ENCODE assay signal across 10 mouse cellular contexts in the genomic region with DNA sequence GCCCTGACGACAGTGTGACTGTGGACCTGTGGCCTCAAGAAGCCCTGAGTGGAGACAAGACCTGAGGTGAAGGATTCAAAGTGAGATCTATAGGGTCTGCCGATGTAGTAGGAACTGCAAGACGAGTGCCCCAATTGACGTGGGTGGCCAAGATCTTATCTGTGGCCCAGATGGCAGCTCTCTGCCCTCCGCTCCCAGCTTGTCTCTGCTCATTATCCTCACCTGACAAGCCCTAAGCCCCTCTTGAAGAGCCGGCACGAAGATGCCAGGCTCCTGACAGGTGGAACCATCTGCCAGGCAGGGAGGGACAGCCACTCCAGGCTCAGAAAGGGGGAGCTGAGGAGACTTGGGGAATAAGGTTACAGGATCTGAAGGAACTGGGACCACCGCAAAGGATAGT. TPM values are rescaled to one million over a fixed set of nuclear protein-coding genes. Genes with fewer than 3 reads are reported as not detected.
DNase-seq lines count a peak whose midpoint lies in the region; ATAC-seq and TF ChIP-seq lines count a peak whose summit lies in the region.
"Had no signal": no experiment of that assay in that cellular context is flagged by ENCODE, and none has a peak within 500 bp of the region (broad histone marks: within the 10 kb centered on the region; RNA-seq: fewer than 3 reads in every experiment).

No protein-coding gene starts in this region.

- ATAC-seq in heart, embryonic 15.5 days (replicated peaks; ENCODE audit: insufficient number of reproducible peaks, insufficient read depth, low FRiP score, low read depth) = no peak
- ATAC-seq in forebrain, postnatal 0 days = no peak
- no peak for ATAC-seq in midbrain, embryonic 14.5 days (ENCODE audit: low FRiP score, low TSS enrichment)

- peak overlapping the region; percentile 57 for H3K4me3 ChIP-seq in heart, embryonic 15.5 days
- no peak overlapping the region for H3K4me3 ChIP-seq in forebrain, postnatal 0 days (ENCODE audit: low read depth, low read length)
- H3K4me3 ChIP-seq in midbrain, embryonic 14.5 days (replicated peaks; ENCODE audit: low read depth, low read length) = no peak overlapping the region

- TF ChIP-seq CTCF in forebrain, postnatal 0 days (IDR thresholded peaks at IDR 0.05; ENCODE audit: low read depth) = no peak

- H3K9me3 ChIP-seq in heart, embryonic 15.5 days (replicated peaks) = no peaks in the 10 kb centered on the region
- no peaks in the 10 kb centered on the region for H3K9me3 ChIP-seq in forebrain, postnatal 0 days (ENCODE audit: low read length)
- H3K9me3 ChIP-seq in midbrain, embryonic 14.5 days (ENCODE audit: control insufficient read depth, low read length) = no peaks in the 10 kb centered on the region

- H3K4me2 ChIP-seq in heart, embryonic 15.5 days = peak overlapping the region; percentile 95
- H3K4me2 ChIP-seq in forebrain, postnatal 0 days (ENCODE audit: low read depth) = no peak overlapping the region
- peak overlapping the region; percentile 57; the same call in 1 of the 2 replicates for H3K4me2 ChIP-seq in midbrain, embryonic 14.5 days (ENCODE audit: low read length)

- H3K27ac ChIP-seq in heart, embryonic 15.5 days = no peak overlapping the region
- no peak overlapping the region for H3K27ac ChIP-seq in forebrain, postnatal 0 days (ENCODE audit: low read depth, low read length)
- no peak overlapping the region for H3K27ac ChIP-seq in midbrain, embryonic 14.5 days (replicated peaks; ENCODE audit: low read depth, low read length)

- H3K27me3 ChIP-seq in heart, embryonic 15.5 days = peaks cover 79% of the 10 kb centered on the region
- H3K27me3 ChIP-seq in forebrain, postnatal 0 days (ENCODE audit: insufficient read depth, low read length) = peaks cover 7% of the 10 kb centered on the region; the same call in 1 of the 2 replicates
- peaks cover 48% of the 10 kb centered on the region for H3K27me3 ChIP-seq in midbrain, embryonic 14.5 days (ENCODE audit: control insufficient read depth, insufficient read depth, low read length)

- no peak overlapping the region for H3K9ac ChIP-seq in heart, embryonic 15.5 days
- no peak overlapping the region for H3K9ac ChIP-seq in forebrain, postnatal 0 days
- H3K9ac ChIP-seq in midbrain, embryonic 14.5 days (replicated peaks; ENCODE audit: low read length) = no peak overlapping the region

- H3K4me1 ChIP-seq in heart, embryonic 15.5 days (replicated peaks) = peaks cover 42% of the 10 kb centered on the region
- H3K4me1 ChIP-seq in forebrain, postnatal 0 days (ENCODE audit: insufficient read depth) = peaks cover 5% of the 10 kb centered on the region
- H3K4me1 ChIP-seq in midbrain, embryonic 14.5 days (ENCODE audit: control insufficient read depth, insufficient read depth, low read length) = peaks cover 17% of the 10 kb centered on the region

- no peak for DNase-seq in heart, postnatal 4 days
- DNase-seq in MN1 (ENCODE audit: low spot score) = peak; percentile 49
- DNase-seq in forebrain, postnatal 0 days = peak; percentile 32
- DNase-seq in midbrain, embryonic 14.5 days = no peak
- no peak for DNase-seq in layer of hippocampus, postnatal 14 days (ENCODE audit: low spot score in 2 of 2)
- DNase-seq in adrenal gland, adult 18-20 months (ENCODE audit: low spot score in 2 of 2) = no peak
- DNase-seq in gastrocnemius, adult 8-10 months (ENCODE audit: low spot score in 2 of 2) = no peak

- 8% methylated on average over 8 of the region's 8 CpGs for WGBS in heart, embryonic 15.5 days
- 53% methylated on average over 8 of the region's 8 CpGs for WGBS in forebrain, postnatal 0 days
- WGBS in midbrain, embryonic 14.5 days = 28% methylated on average over 8 of the region's 8 CpGs

- H3K36me3 ChIP-seq in heart, embryonic 15.5 days = no peaks in the 10 kb centered on the region
- H3K36me3 ChIP-seq in forebrain, postnatal 0 days (ENCODE audit: insufficient read depth) = peaks cover 49% of the 10 kb centered on the region
- peaks cover 65% of the 10 kb centered on the region for H3K36me3 ChIP-seq in midbrain, embryonic 14.5 days (ENCODE audit: control insufficient read depth, insufficient read depth, low read length)

RNA-seq across cellular contexts. Expression of gene 4933428G20Rik, which starts 32.2 kb away (rescaled TPM):
- 0.78 and 1.0 TPM in 2 replicates for polyA plus RNA-seq in heart, embryonic 15.5 days (2015; fragmentation: Nextera tagmentation; extraction: Ambion mirVana)
- not detected for total RNA-seq in heart, postnatal 4 days (2021)
- 0.38 TPM in 1 of 2 replicates, not detected in the other for total RNA-seq in forebrain, postnatal 0 days (2014; rRNA removed)
- 0.25 TPM in 1 of 2 replicates, not detected in the other for polyA plus RNA-seq in forebrain, postnatal 0 days (2015; fragmentation: Nextera tagmentation; extraction: Ambion mirVana)
- polyA plus RNA-seq in midbrain, embryonic 14.5 days (2014; fragmentation: Nextera tagmentation; extraction: Ambion mirVana) = 0.51 TPM in 1 of 2 replicates, not detected in the other
- total RNA-seq in layer of hippocampus, postnatal 14 days (2021) = not detected
- total RNA-seq in adrenal gland, adult 18-20 months (2021) = under 1 TPM; 0.19 to 0.20 TPM
- total RNA-seq in gastrocnemius, adult 8-10 months (2022) = not detected
- total RNA-seq: hematopoietic stem cell, adult 5-6 weeks had no signal
- polyA plus RNA-seq: spleen, adult 2 months had no signal

RNA-seq across cellular contexts. Expression of gene Srcin1, which starts 43.6 kb away (rescaled TPM):
- polyA plus RNA-seq in heart, embryonic 15.5 days (2015; fragmentation: Nextera tagmentation; extraction: Ambion mirVana) = 0.06 and 0.15 TPM in 2 replicates
- total RNA-seq in heart, postnatal 4 days (2021) = under 1 TPM; 0.12 to 0.23 TPM
- total RNA-seq in forebrain, postnatal 0 days (2014; rRNA removed) = 50.1 and 70.7 TPM in 2 replicates
- 8.9 and 12.0 TPM in 2 replicates for polyA plus RNA-seq in forebrain, postnatal 0 days (2015; fragmentation: Nextera tagmentation; extraction: Ambion mirVana)
- polyA plus RNA-seq in midbrain, embryonic 14.5 days (2014; fragmentation: Nextera tagmentation; extraction: Ambion mirVana) = 9.6 and 15.1 TPM in 2 replicates
- 100 to 1,000 TPM; 309 to 331 TPM for total RNA-seq in layer of hippocampus, postnatal 14 days (2021)
- 10 to 100 TPM; 11.4 to 12.3 TPM for total RNA-seq in adrenal gland, adult 18-20 months (2021)
- total RNA-seq in gastrocnemius, adult 8-10 months (2022) = 1 to 10 TPM; 1.1 to 2.5 (median 1.6) TPM
- total RNA-seq: hematopoietic stem cell, adult 5-6 weeks had no signal

Comparison
In these comparisons a context has a peak if more than half of its experiments do, and no peak if none do; other contexts are left out.
1. DNase-seq: peak in MN1 (single experiment) and forebrain, postnatal 0 days (single experiment); none in heart, postnatal 4 days (single experiment), midbrain, embryonic 14.5 days (single experiment), layer of hippocampus, postnatal 14 days (0 of 2), adrenal gland, adult 18-20 months (0 of 2) and gastrocnemius, adult 8-10 months (0 of 2).